Mouse (Mus musculus) hindbrain, embryonic 10.5 days (tissue): ENCODE results near the gene Tob1. TPM values are rescaled to one million over a fixed set of nuclear protein-coding genes. Genes with fewer than 3 reads are reported as not detected.
A peak's percentile ranks its signal among the peaks of the same experiment; 100 is the strongest.

Experiments
- DNase-seq: peaks from one replicate; pipeline ENCODE4 v3.0.0-alpha.2; 2017; ENCODE audit warnings: low spot score
- H3K27ac ChIP-seq: fragments of 300-500 bp; sonication (generic); 2 replicates; pipeline ENCODE4 v1.5.1; 2016; ENCODE audit warnings: mild to moderate bottlenecking, moderate library complexity
- H3K27me3 ChIP-seq: fragments of 300-500 bp; sonication (generic); 2 replicates; pipeline ENCODE4 v1.6.1; 2016; ENCODE audit warnings: mild to moderate bottlenecking; ENCODE audit not compliant: poor library complexity, insufficient read depth, severe bottlenecking
- H3K36me3 ChIP-seq: fragments of 300-500 bp; sonication (generic); 2 replicates; pipeline ENCODE4 v1.6.1; 2016; ENCODE audit warnings: mild to moderate bottlenecking, moderate library complexity
- H3K4me1 ChIP-seq: fragments of 300-500 bp; sonication (generic); replicated peaks from 2 replicates; pipeline ENCODE4 v1.6.1; 2016; ENCODE audit warnings: mild to moderate bottlenecking
- H3K4me3 ChIP-seq: fragments of 300-500 bp; sonication (generic); 2 replicates; pipeline ENCODE4 v1.5.1; 2016; ENCODE audit warnings: mild to moderate bottlenecking, moderate library complexity
- H3K9me3 ChIP-seq: fragments of 300-500 bp; sonication (generic); 2 replicates; pipeline ENCODE4 v1.6.1; 2016; ENCODE audit warnings: mild to moderate bottlenecking, moderate library complexity
- WGBS: fragments of 180-500 bp; shearing (Covaris S2); methylation state at CpG from one replicate; pipeline ENCODE4 v1.1.7; 2016; 5-methylcytosine and 5-hydroxymethylcytosine counted together
- polyA plus RNA-seq: library from polyadenylated mRNA; unstranded; fragments of >200 nt; fragmentation: Nextera tagmentation; extraction: Ambion mirVana; gene quantifications from 2 replicates; pipeline ENCODE4 v1.2.1, GENCODE M21; 2016

The Tob1 gene
- polyA plus RNA-seq, 1 experiment from 2014 or later = 31.1 TPM

DNA sequence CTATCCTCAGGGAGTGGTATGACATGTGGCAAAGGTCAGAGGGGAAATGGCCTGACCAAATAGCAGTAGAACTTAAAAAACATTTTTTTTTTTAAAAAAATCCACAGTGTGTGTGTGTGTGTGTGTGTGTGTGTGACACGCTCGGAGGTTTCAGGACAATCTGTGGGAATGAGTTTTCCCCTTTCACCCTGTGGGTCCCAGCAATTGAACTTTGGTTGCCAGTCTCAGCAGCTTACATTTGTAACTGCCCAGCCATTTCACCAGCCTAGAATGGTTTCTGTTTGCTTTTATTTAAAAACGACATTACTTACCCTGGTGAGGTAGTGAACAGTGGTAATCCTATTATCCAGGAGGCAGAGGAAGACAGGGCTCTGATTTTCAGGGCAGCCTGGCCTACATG lies 8.2 kb upstream of the Tob1 start:
- H3K27ac ChIP-seq = no peak overlapping the region
- DNase-seq = no peak
- no peak overlapping the region for H3K4me3 ChIP-seq
- H3K36me3 ChIP-seq = no peaks in the 10 kb centered on the region
- H3K4me1 ChIP-seq = peaks cover 15% of the 10 kb centered on the region
- H3K27me3 ChIP-seq = no peaks in the 10 kb centered on the region
- 76% methylated on average over 3 of the region's 3 CpGs for WGBS
- H3K9me3 ChIP-seq = no peaks in the 10 kb centered on the region

DNA sequence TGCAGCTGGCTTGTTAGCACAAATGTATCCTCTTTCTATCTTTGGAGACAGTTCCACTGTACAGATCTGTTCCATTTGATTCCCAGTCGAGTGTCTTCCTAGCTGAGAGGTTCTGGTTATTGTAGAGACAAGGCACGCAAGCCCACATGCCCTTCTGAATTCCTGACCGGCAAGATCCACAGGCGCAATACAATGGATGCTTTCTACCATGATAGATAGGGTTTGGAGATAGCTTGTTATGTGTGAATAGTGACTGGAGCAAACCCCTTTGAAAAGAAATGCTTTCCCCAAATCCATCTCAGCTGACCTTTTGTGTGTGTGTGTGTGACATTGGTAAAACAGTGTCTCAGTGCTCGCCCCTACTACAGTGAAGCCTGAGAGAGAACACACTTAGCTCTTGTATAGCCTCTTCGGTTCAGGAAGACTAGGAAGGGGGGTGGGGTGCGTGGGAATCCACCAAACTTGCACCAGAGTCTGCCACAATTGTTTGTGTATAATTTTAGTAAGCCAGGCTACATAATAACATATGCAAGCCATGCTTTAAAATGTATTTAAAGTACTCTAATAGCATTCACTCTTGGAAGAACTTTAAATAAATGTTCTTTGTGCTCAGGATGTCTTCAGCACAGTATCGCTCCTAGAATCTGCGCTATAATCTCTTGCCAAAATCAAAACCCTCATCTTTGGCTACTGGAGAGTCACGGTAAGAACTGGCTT lies 4.7 kb upstream of the Tob1 start:
- Histone ChIP-seq H3K27me3 (no peaks in the 10 kb centered on the region), H3K4me1 (peaks cover 21% of the 10 kb centered on the region), H3K27ac (peak overlapping the region; percentile 41; the same call in 1 of the 2 replicates), H3K36me3 (no peaks in the 10 kb centered on the region), H3K4me3 (no peak overlapping the region), H3K9me3 (no peaks in the 10 kb centered on the region)
- no peak for DNase-seq
- WGBS = 62% methylated on average over 10 of the region's 10 CpGs

DNA sequence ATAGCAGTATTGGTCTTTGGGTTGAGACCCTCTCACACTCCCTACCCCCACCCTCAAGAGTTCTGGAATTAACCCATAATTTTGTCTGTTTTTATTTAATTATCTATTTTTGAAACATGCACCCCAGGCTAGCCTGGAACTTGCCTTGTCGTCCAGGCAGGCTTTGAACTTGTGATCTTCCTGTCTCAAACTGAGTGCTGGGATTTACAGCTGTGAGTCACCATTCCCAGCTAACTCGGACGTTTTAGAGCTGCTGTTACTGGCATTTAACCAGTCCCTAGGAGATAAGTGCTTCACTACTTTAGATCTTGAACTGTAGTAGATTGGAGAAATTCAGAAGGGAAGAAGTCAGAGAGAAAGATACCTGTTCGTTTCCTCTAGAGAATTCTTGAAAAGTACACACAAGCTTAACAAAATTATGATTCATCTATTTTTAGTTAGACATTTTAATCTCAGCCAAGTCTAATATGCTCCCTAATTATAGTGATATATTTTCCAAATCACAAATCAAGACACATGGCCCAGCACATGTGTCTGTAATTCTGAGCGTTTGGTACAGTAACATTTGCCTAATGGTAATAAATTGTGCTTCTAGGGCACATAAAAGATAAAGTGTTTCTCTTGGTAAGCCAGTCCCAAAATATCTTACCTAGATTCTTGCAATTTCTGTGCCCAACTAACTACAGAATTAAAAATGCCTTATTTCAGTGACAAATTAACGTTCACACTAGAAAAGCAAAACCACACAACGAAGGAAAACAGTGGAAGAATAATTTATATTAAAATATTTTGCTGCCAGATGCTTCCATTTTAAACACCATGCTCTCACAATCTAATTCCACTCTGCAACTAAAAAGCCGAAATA lies 2.2 kb upstream of the Tob1 start:
- 58% methylated on average over 8 of the region's 8 CpGs for WGBS
- Histone ChIP-seq H3K9me3 (no peaks in the 10 kb centered on the region), H3K27ac (peak overlapping the region; percentile 97; the same call in 1 of the 2 replicates), H3K4me3 (peak overlapping the region; percentile 74; the same call in 1 of the 2 replicates), H3K27me3 (no peaks in the 10 kb centered on the region), H3K36me3 (peaks cover 6% of the 10 kb centered on the region), H3K4me1 (peaks cover 37% of the 10 kb centered on the region)
- no peak for DNase-seq

DNA sequence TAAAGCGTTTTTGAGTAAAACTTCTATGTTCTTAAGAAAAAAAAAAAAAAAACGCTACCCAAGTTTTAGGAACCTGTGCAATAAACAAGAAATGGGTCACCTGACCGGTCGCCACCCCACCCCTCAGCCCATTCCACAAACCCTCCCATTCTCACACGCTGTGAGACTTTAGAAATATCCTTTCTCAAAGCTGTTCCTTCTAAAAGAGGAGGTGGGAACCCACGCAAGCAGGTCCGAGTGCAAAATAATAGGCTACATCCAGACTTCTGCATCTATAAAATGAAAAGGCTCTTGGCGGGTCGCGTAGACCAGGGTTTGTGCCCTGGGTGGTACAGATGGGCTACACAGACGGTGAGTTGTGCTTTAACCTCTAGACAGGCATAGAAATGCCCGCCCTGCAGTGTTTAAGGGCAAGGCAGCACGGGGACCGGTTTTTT lies 1.5 kb upstream of the Tob1 start:
- H3K4me3 ChIP-seq = peak overlapping the region; percentile 74
- DNase-seq = no peak
- H3K27me3 ChIP-seq = no peaks in the 10 kb centered on the region
- 2% methylated on average over 14 of the region's 14 CpGs for WGBS
- H3K36me3 ChIP-seq = peaks cover 12% of the 10 kb centered on the region
- peak overlapping the region; percentile 97 for H3K27ac ChIP-seq
- no peaks in the 10 kb centered on the region for H3K9me3 ChIP-seq
- peaks cover 42% of the 10 kb centered on the region for H3K4me1 ChIP-seq

DNA sequence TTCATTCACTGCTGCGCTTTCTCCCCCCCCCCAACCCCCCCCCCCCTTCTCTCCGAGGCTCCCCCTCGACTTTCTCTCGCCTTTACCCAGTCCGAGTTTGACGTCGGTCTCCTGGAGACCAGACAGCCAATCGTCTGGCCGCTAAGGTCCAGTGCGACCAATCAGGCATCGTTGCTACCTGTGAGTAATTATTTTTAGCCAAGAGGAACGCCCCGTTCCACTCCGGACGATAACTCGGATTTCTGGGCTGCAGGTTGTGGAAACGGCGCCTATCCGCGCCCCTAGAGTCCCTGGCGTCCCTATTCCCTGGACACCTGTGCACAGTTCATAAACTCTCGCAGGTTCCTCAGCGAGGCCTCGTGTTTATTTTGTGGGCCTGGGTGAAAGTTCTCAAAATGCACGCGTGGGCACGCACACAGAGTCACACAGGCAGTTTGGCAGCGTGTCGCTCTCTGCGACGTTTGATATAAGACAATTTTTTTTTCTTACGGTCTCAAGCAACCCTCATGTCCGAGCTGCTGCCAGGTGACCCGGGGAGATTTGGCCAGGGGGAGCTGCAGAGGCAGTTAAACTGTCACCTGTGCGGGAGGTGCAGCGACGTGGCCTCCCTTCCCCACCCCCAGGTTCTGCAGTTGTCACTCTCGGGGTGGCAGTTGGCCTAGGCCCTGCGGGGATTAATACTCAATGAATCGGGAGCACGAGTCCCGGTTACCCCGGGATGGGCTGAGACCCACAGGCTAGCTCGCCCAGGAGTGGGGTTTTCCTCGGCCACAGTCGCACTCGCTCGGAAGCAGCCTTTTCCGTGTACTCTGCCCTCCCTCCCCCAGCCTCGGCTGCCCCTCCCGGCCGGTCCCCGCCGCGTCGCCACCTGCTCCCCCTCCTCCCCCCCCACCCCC lies 815 bp upstream of the Tob1 start:
- Histone ChIP-seq H3K36me3 (peaks cover 16% of the 10 kb centered on the region), H3K4me1 (peaks cover 44% of the 10 kb centered on the region), H3K27ac (peak overlapping the region; percentile 97), H3K27me3 (no peaks in the 10 kb centered on the region), H3K9me3 (no peaks in the 10 kb centered on the region), H3K4me3 (peak overlapping the region; percentile 74)
- DNase-seq = peak; percentile 93
- under 1% methylated on average over 43 of the region's 56 CpGs for WGBS

DNA sequence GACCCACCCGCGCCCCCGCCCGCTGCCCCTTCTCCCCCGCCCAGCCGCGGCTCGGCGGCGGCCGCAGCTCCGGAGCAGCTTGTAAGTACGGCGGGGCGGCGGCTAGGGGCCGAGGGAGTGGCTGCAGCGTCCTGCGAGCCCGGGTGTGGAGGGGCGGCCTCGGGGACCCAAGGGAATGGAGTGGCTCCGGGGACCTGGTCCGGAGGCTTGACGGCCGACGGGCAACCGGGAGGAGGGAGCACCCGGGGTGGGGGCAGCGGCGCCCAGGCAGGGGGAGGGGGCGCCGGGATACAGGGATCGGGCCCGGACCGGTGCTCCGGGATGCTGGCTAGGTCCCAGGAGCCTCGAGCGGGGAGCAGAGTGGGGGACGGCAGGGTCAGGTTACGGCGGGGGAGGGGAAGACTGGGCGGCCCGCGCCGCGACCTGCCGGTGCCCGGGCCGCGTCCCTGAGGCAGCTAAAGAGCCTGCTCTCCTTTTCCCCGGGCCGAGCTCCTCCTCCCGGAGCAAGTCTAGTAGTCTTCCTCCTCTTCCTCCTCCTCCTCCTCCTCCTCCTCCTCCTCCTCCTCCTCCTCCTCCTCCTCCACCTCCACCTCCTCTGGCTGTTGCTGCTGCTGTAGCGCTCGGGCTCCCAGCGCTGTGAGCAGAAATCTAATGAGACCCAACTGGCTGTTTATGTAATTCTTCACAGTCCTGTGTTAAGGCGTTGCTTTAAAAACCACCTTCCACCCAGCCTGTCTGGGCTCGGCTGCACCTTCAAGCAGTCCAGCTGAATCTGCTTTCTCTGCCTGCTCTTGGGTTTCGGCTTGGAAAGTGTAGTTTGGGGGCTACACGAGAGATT lies 616 bp downstream of the Tob1 start:
- peak; percentile 78 for DNase-seq
- peaks cover 18% of the 10 kb centered on the region for H3K36me3 ChIP-seq
- H3K4me1 ChIP-seq = peaks cover 47% of the 10 kb centered on the region
- WGBS = under 1% methylated on average over 56 of the region's 61 CpGs
- H3K27me3 ChIP-seq = no peaks in the 10 kb centered on the region
- H3K27ac ChIP-seq = peak overlapping the region; percentile 97
- H3K9me3 ChIP-seq = no peaks in the 10 kb centered on the region
- peak overlapping the region; percentile 74 for H3K4me3 ChIP-seq

DNA sequence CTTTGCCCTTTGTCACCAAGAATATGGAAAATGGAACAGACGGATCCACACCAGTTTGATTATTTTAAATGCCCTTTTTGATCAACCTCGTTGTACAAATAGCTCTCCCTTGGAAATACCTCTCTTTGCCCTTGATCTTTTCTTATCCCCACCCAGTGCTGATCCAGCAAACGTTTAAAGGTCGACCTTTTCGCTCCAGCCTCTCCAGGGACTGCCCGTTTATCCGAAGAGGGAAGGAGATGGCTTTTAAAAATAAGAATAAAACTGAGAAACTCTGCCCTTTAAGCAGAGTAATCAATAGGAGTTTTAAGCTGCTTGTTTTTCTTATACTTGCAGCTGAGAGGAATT lies 1.2 kb downstream of the Tob1 start:
- peak overlapping the region; percentile 97 for H3K27ac ChIP-seq
- 1% methylated on average over 7 of the region's 7 CpGs for WGBS
- peaks cover 18% of the 10 kb centered on the region for H3K36me3 ChIP-seq
- peak overlapping the region; percentile 74 for H3K4me3 ChIP-seq
- peaks cover 47% of the 10 kb centered on the region for H3K4me1 ChIP-seq
- H3K9me3 ChIP-seq = no peaks in the 10 kb centered on the region
- no peak for DNase-seq
- H3K27me3 ChIP-seq = no peaks in the 10 kb centered on the region

DNA sequence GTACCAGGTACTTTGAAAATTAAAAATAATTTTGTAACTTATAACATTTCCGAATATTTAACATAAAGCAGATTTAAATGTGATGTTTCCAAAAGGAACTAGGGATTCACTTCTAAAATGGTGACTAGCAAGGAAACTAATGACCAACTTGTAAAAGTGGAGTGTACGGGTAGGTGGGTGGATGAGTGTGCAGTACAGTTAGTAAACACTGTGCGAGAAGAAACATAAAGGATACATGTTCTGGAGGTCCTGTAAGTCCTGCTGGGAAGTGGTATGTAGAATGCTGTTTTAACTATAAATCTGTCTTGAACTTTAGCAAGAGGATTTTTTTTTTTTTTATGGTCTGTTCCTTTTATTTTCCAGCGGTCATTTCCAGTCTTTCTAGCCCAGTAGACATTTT lies 1.7 kb downstream of the Tob1 start:
- Histone ChIP-seq H3K4me3 (peak overlapping the region; percentile 74), H3K9me3 (no peaks in the 10 kb centered on the region), H3K36me3 (peaks cover 18% of the 10 kb centered on the region), H3K27ac (peak overlapping the region; percentile 97; the same call in 1 of the 2 replicates), H3K27me3 (no peaks in the 10 kb centered on the region), H3K4me1 (peaks cover 49% of the 10 kb centered on the region)
- 78% methylated on average over 4 of the region's 4 CpGs for WGBS
- DNase-seq = no peak

DNA sequence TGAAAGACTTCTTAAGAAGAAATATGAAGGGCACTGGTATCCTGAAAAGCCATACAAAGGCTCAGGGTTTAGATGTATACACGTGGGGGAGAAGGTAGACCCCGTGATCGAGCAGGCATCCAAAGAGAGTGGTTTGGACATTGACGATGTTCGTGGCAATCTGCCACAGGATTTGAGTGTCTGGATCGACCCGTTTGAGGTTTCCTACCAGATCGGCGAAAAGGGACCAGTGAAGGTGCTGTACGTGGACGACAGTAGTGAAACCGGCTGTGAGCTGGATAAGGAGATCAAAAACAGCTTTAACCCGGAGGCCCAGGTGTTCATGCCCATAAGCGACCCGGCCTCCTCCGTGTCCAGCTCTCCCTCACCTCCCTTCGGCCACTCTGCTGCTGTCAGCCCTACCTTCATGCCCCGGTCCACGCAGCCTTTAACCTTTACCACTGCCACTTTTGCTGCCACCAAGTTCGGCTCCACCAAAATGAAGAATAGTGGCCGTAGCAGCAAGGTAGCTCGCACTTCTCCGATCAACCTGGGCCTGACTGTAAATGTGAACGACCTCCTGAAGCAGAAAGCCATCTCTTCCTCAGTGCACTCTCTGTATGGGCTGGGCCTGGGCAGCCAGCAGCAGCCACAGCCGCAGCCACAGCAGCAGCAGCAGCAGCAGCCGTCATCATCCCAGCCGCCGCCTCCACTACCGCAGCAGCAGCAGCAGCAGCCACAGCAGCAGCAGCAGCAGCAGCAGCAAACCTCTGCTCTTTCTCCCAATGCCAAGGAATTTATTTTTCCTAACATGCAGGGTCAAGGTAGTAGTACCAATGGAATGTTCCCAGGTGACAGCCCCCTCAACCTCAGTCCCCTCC lies 2.7 kb downstream of the Tob1 start:
- Histone ChIP-seq H3K36me3 (peaks cover 18% of the 10 kb centered on the region), H3K4me1 (peaks cover 58% of the 10 kb centered on the region), H3K27me3 (no peaks in the 10 kb centered on the region), H3K4me3 (peak overlapping the region; percentile 20; the same call in 1 of the 2 replicates), H3K27ac (no peak overlapping the region), H3K9me3 (no peaks in the 10 kb centered on the region)
- DNase-seq = no peak
- 91% methylated on average over 29 of the region's 29 CpGs for WGBS

DNA sequence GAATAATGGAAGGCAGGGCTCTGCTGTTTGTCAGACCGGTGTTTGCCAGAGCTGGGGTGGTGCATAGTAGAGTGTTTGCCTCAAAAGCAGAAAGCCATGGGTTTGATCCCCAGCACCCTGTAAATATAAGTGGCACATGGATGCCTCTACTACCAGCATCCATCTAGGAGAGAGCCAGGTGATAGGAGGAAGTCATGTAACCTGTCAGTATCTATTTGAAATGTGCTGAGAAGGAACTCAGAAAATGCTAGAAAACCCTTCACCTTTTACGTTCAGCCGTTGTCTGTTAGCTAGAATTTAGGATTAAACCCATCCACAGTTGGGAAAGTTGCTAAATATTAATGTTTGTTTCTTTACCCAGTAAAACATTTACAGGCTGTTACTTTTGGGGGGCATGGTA lies 4.3 kb downstream of the Tob1 start:
- no peak overlapping the region for H3K27ac ChIP-seq

DNA sequence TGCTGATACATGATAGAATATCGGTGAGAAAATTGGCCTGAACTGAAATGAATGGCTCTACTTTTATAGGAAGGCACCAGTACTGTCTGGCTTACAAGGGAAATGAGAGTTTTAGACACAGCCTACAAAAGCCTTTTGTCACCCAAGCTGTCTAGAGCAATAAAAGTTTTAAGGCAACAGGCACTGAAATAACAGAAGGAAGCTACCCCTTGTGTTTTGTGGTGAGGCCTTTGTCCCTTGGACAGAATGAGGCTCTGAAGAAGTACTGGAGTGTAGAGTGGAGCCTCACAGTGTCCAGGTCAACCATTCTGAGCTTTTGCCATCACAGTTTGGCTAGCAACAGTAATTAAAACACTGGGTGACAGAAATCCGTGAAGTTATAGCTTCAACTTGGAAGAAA lies 5.0 kb downstream of the Tob1 start:
- Histone ChIP-seq H3K9me3 (no peaks in the 10 kb centered on the region), H3K4me1 (peaks cover 54% of the 10 kb centered on the region), H3K4me3 (no peak overlapping the region), H3K36me3 (peaks cover 18% of the 10 kb centered on the region), H3K27me3 (no peaks in the 10 kb centered on the region), H3K27ac (peak overlapping the region; percentile 29; the same call in 1 of the 2 replicates)
- 36% methylated on average over 2 of the region's 2 CpGs for WGBS
- DNase-seq = no peak

More for the DNA sequence above, 4.3 kb downstream of the Tob1 start:
- H3K9me3 ChIP-seq = no peaks in the 10 kb centered on the region
- no peaks in the 10 kb centered on the region for H3K27me3 ChIP-seq
- H3K36me3 ChIP-seq = peaks cover 18% of the 10 kb centered on the region
- 90% methylated on average over 3 of the region's 3 CpGs for WGBS
- H3K4me3 ChIP-seq = no peak overlapping the region
- H3K4me1 ChIP-seq = peaks cover 54% of the 10 kb centered on the region
- no peak for DNase-seq
